Mouse (Mus musculus) MEL (cell line): ENCODE data around the gene Aatk.

Experiments used
- BHLHE40 ChIP-seq: IDR thresholded peaks from 2 replicates; pipeline ENCODE4 v1.6.1; 2012; ENCODE audit warnings: low read depth, mild to moderate bottlenecking, inconsistent platforms, low read length, improper control_type of control experiment, borderline replicate concordance
- ETS1 ChIP-seq: IDR thresholded peaks from 2 replicates; pipeline ENCODE4 v1.6.1; 2012; ENCODE audit warnings: low read depth, mild to moderate bottlenecking, inconsistent platforms, low read length, improper control_type of control experiment, moderate library complexity
- HCFC1 ChIP-seq: IDR thresholded peaks from 2 replicates; pipeline ENCODE4 v1.6.1; 2012; ENCODE audit warnings: low read depth, mild to moderate bottlenecking, inconsistent platforms, low read length, improper control_type of control experiment, moderate library complexity
- KAT2A ChIP-seq: conservative IDR thresholded peaks from 2 replicates; pipeline ENCODE4 v1.6.1; 2012; ENCODE audit warnings: low read depth, low read length, improper control_type of control experiment, inconsistent platforms
- MAFK ChIP-seq: IDR thresholded peaks from 2 replicates; pipeline ENCODE4 v1.6.1; 2011; ENCODE audit warnings: low read depth, mild to moderate bottlenecking, low read length, improper control_type of control experiment, borderline replicate concordance
- MAX ChIP-seq: IDR thresholded peaks from 2 replicates; pipeline ENCODE4 v1.6.1; 2011; ENCODE audit warnings: low read length, improper control_type of control experiment
- POLR2A ChIP-seq, 2 experiments: IDR thresholded peaks; 2 replicates each; pipeline ENCODE4 v1.6.1; 2011 to 2012; ENCODE audit warnings: low read length in 2 of 2, mild to moderate bottlenecking in 2 of 2, control low read depth in 1 of 2, improper control_type of control experiment in 1 of 2, low read depth in 1 of 2, moderate library complexity in 1 of 2; ENCODE audit not compliant: control insufficient read depth in 1 of 2, insufficient read depth in 1 of 2, poor library complexity in 1 of 2
- SMC3 ChIP-seq: IDR thresholded peaks from 2 replicates; pipeline ENCODE4 v1.6.1; 2011; ENCODE audit warnings: low read depth, low read length, improper control_type of control experiment
- UBTF ChIP-seq: IDR thresholded peaks from 2 replicates; pipeline ENCODE4 v1.6.1; 2012; ENCODE audit warnings: low read depth, mild to moderate bottlenecking, inconsistent platforms, low read length, improper control_type of control experiment, moderate library complexity, borderline replicate concordance; ENCODE audit not compliant: insufficient read depth
- USF2 ChIP-seq, 2 experiments: IDR thresholded peaks; 2 replicates each; pipeline ENCODE4 v1.6.1; 2011 to 2012; ENCODE audit warnings: improper control_type of control experiment in 2 of 2, low read length in 2 of 2, borderline replicate concordance in 1 of 2, inconsistent platforms in 1 of 2, low read depth in 1 of 2, mild to moderate bottlenecking in 1 of 2; ENCODE audit not compliant: insufficient read depth in 1 of 2

DNA sequence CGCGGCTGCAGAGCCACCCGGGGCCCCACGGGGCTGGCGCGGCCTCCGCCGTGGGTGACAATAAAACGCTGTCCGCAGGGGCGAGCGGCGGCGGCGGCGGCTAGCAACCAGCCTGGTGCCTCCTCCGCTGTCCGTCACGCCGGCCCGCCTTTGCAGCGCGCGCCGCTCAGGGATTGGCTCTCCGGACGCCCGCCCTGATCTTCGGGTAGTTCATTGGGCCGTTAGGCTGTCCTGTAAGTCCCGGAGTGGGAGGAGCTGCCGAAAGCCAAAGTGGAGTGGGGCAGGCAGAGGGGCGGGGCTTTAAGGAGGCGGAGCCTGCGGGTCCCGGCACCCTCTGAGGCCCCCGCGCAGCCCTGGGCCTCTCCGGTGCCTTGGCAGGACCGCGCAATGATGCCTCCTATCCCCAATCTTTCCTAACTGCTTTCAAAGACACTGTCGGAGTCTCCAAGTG is 39.8 kb upstream of the Aatk start, which contains the start of gene Cep131:
- TF ChIP-seq MAX, result no peak
- TF ChIP-seq USF2 (IDR thresholded peaks at IDR 0.05; ENCODE audit: borderline replicate concordance in 1 of 2, insufficient read depth in 1 of 2, low read depth in 1 of 2, low read length in 2 of 2), result no peak
- TF ChIP-seq KAT2A, result no peak
- TF ChIP-seq BHLHE40, result no peak
- no peak for TF ChIP-seq HCFC1
- no peak for TF ChIP-seq SMC3
- peak; percentile 47 to 91; a peak in 3 of 4 replicates for TF ChIP-seq POLR2A (IDR thresholded peaks at IDR 0.05; ENCODE audit: control insufficient read depth in 1 of 2, insufficient read depth in 1 of 2, low read depth in 1 of 2, low read length in 2 of 2, poor library complexity in 1 of 2)
- TF ChIP-seq UBTF, result no peak
- no peak for TF ChIP-seq ETS1
- no peak for TF ChIP-seq MAFK
